Mouse (Mus musculus) neural tube, embryonic 11.5 days (tissue): ENCODE results near the gene Zfp710. TPM values are rescaled to one million over a fixed set of nuclear protein-coding genes. Genes with fewer than 3 reads are reported as not detected.
"Not testable (repeated sequence)": the region's sequence is repeated elsewhere in the genome, so short reads cannot be mapped to it uniquely, and the experiment has no call there.

Experiments used
- ATAC-seq: fragments of 200-750 bp; cut with Nextera tagmentation; 2 replicates; pipeline ENCODE4 v1.8.0; 2017; ENCODE audit warnings: moderate number of reproducible peaks, mild to moderate bottlenecking, moderate TSS enrichment, moderate library complexity; ENCODE audit not compliant: insufficient read depth, low FRiP score, low TSS enrichment
- DNase-seq: peaks from one replicate; pipeline ENCODE4 v3.0.0-alpha.2; 2015; ENCODE audit warnings: low spot score
- H3K27ac ChIP-seq: fragments of 300-500 bp; sonication (generic); 2 replicates; pipeline ENCODE4 v1.5.1; 2014; ENCODE audit warnings: low read depth, mild to moderate bottlenecking, low read length
- H3K27me3 ChIP-seq: fragments of 300-500 bp; sonication (generic); 2 replicates; pipeline ENCODE4 v1.6.1; 2014; ENCODE audit warnings: mild to moderate bottlenecking, low read length, mixed read lengths; ENCODE audit not compliant: control insufficient read depth, insufficient read depth
- H3K36me3 ChIP-seq: fragments of 300-500 bp; sonication (generic); 2 replicates; pipeline ENCODE4 v1.6.1; 2014; ENCODE audit warnings: mild to moderate bottlenecking, low read length, moderate library complexity, mixed read lengths; ENCODE audit not compliant: control insufficient read depth, insufficient read depth
- H3K4me1 ChIP-seq: fragments of 300-500 bp; sonication (generic); 2 replicates; pipeline ENCODE4 v1.6.1; 2014; ENCODE audit warnings: low read length, mixed read lengths; ENCODE audit not compliant: control insufficient read depth, insufficient read depth
- H3K4me2 ChIP-seq: fragments of 300-500 bp; sonication (generic); 2 replicates; pipeline ENCODE4 v1.6.1; 2014; ENCODE audit warnings: low read depth, mild to moderate bottlenecking, moderate library complexity
- H3K4me3 ChIP-seq: fragments of 300-500 bp; sonication (generic); 2 replicates; pipeline ENCODE4 v1.5.1; 2014; ENCODE audit warnings: low read depth, low read length
- H3K9ac ChIP-seq: fragments of 300-500 bp; sonication (generic); 2 replicates; pipeline ENCODE4 v1.6.1; 2014; ENCODE audit warnings: mild to moderate bottlenecking, low read length
- H3K9me3 ChIP-seq: fragments of 300-500 bp; sonication (generic); 2 replicates; pipeline ENCODE4 v1.6.1; 2016; ENCODE audit warnings: low read length; ENCODE audit not compliant: control insufficient read depth
- WGBS: fragments of 180-500 bp; shearing (Covaris S2); extraction: QIAGEN DNeasy Blood & Tissue Kit; methylation state at CpG from one replicate; pipeline ENCODE4 v1.1.7; 2014; 5-methylcytosine and 5-hydroxymethylcytosine counted together
- polyA plus RNA-seq: library from polyadenylated mRNA; unstranded; fragments of >200 nt; fragmentation: Nextera tagmentation; extraction: Ambion mirVana; gene quantifications from 2 replicates; pipeline ENCODE4 v1.2.1, GENCODE M21; 2014

Zfp710 gene
- 21.9 and 24.8 TPM in 2 replicates for polyA plus RNA-seq

DNA sequence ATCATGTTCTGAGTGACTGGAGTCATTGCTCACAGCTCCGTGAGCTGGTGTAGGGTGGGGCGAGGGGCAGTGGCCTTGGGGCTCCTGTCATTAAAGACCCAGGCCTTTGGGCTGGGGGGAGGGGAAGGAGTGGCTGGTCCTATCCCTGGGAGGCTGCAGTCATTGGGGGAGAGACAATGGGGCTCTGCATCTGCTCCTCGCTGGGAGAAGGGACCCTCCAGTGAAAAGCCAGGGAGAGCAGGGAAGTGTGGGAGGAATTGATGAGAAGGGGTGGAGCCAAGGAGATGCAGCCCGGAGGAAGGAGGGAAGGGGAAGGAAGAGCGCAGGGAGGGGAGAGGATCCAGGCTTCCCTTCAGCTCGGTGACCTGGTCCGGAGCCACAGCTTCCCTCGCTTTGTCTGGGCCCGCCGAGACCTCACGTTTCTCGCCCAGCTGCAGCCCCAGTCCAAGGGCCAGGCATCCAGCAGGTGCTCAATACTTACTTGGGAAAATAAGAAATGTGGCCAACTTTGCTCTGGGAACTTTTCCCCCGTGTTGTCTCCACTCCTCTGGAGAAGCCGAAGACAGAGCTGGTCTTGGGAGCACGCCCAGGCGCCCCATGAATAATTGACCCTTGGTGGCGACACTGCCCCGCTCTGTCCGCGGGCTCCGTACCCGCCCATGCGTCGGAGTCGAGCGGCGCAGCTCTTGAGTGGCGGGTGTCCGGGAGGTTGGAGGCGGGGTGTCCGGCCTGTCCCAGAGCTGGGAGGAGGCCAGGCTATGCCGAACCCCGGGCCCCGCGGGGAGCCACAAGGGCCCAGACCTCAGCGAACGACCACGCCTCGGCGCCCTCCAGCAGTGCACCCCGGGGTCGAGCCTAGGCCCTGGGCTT is at the start of gene Zfp710:
Gene Zfp710 (plus strand): TSS at position 294 of the 870 bp plus-strand sequence.
- H3K9ac ChIP-seq, result peak within 1 kb of the TSS; percentile 96
- no peaks in the 10 kb centered on the region for H3K27me3 ChIP-seq
- peak within 1 kb of the TSS; percentile 93 for H3K27ac ChIP-seq
- DNase-seq, result peak; percentile 83
- no peaks in the 10 kb centered on the region for H3K9me3 ChIP-seq
- peak; percentile 91 for ATAC-seq
- no peaks in the 10 kb centered on the region for H3K36me3 ChIP-seq
- peak within 1 kb of the TSS; percentile 78 for H3K4me2 ChIP-seq
- peaks cover 11% of the 10 kb centered on the region for H3K4me1 ChIP-seq
- H3K4me3 ChIP-seq, result peak within 1 kb of the TSS; percentile 85
- under 1% methylated on average over 38 of the region's 42 CpGs for WGBS

- Histone ChIP-seq H3K4me1 (no peaks in the 10 kb centered on the region), H3K36me3 (no peaks in the 10 kb centered on the region), H3K4me3 (no peak overlapping the region), H3K27me3 (no peaks in the 10 kb centered on the region), H3K27ac (no peak overlapping the region), H3K4me2 (no peak overlapping the region), H3K9ac (no peak overlapping the region), H3K9me3 (no peaks in the 10 kb centered on the region)
- 88% methylated on average over 2 of the region's 2 CpGs for WGBS
- DNase-seq (no peak), ATAC-seq (no peak)
These were observed 49.3 kb upstream of the Zfp710 start for GRCm38 (mm10) chr7:79975316-79975715.

GRCm38 (mm10) chr7:79986717-79987116 is 37.9 kb upstream of the Zfp710 start:
- Histone ChIP-seq H3K27ac (no peak overlapping the region), H3K27me3 (no peaks in the 10 kb centered on the region), H3K4me1 (no peaks in the 10 kb centered on the region), H3K4me2 (no peak overlapping the region), H3K4me3 (no peak overlapping the region), H3K36me3 (no peaks in the 10 kb centered on the region), H3K9me3 (no peaks in the 10 kb centered on the region), H3K9ac (no peak overlapping the region)
- DNase-seq, result no peak
- 84% methylated on average over 7 of the region's 7 CpGs for WGBS
- ATAC-seq, result no peak

DNA sequence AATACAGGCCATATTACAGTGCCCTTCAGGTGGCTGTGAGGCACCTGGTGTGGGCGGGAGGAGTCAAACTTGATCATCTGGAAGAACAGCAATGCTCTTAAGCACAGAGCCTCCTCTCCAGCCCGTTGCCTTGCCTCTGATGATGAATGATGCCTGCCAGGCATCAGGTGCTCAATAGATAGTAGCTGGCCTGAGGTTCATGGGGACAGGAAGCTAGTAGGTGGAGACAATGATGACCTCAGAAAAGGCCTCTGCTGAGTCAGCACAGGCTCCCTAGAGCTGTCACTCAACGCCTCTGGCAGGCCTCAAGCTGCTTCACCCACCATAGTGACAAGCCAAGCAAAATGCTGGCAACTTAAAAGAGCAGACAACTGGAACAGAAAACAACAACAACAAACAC is 36.9 kb upstream of the Zfp710 start:
- H3K4me3 ChIP-seq, result no peak overlapping the region
- DNase-seq, result no peak
- H3K4me2 ChIP-seq, result no peak overlapping the region
- no peak overlapping the region for H3K9ac ChIP-seq
- no peak overlapping the region for H3K27ac ChIP-seq
- H3K36me3 ChIP-seq, result no peaks in the 10 kb centered on the region
- no peaks in the 10 kb centered on the region for H3K27me3 ChIP-seq
- H3K9me3 ChIP-seq, result no peaks in the 10 kb centered on the region
- WGBS, result 64% methylated on average over 3 of the region's 3 CpGs
- H3K4me1 ChIP-seq, result no peaks in the 10 kb centered on the region
- ATAC-seq, result no peak

DNA sequence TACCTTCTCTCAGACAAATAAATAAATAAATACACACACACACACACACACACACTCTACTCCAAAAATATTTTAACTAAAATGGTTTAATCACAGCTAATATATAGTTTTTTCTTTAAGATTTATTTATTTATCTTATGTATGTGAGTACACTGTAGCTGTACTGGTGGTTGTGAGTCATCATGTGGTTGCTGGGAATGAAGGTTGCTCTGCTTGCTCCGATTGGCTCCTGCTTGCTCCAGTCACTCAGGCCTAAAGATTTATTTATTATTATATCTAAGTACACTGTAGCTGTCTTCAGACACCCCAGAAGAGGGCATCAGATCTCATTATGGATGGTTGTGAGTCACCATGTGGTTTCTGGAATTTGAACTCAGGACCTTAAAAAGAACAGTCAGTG is 36.1 kb upstream of the Zfp710 start:
- H3K9ac ChIP-seq, H3K4me3 ChIP-seq, DNase-seq, H3K4me1 ChIP-seq, H3K27me3 ChIP-seq, H3K9me3 ChIP-seq, H3K36me3 ChIP-seq, H3K27ac ChIP-seq, ATAC-seq, H3K4me2 ChIP-seq: not testable (repeated sequence)
- 89% methylated on average over 1 of the region's 1 CpGs for WGBS

DNA sequence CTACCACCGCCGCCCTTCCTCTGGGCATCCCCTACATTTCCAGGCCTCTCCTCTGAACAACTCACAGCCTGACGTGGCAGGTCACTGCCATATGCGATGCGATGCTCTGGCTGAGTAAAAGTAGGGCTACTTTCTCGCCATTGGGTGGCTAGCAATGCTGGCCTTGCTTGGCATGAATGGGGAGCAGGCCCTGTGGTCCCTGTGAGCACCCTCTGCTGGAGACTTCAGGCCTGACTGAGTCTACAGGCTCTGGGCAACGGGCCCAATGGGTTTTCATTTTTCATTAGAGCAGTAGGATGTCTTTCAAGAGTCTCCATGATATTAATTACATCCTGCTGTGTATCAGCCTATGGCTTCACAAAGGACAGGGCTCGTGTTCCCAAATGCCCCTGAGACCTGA is 30.1 kb upstream of the Zfp710 start:
- no peaks in the 10 kb centered on the region for H3K9me3 ChIP-seq
- no peaks in the 10 kb centered on the region for H3K36me3 ChIP-seq
- H3K9ac ChIP-seq, result no peak overlapping the region
- DNase-seq (peak; percentile 31), ATAC-seq (no peak)
- 30% methylated on average over 8 of the region's 8 CpGs for WGBS
- H3K27me3 ChIP-seq, result no peaks in the 10 kb centered on the region
- H3K4me3 ChIP-seq, result no peak overlapping the region
- no peak overlapping the region for H3K4me2 ChIP-seq
- H3K4me1 ChIP-seq, result no peaks in the 10 kb centered on the region
- no peak overlapping the region for H3K27ac ChIP-seq

DNA sequence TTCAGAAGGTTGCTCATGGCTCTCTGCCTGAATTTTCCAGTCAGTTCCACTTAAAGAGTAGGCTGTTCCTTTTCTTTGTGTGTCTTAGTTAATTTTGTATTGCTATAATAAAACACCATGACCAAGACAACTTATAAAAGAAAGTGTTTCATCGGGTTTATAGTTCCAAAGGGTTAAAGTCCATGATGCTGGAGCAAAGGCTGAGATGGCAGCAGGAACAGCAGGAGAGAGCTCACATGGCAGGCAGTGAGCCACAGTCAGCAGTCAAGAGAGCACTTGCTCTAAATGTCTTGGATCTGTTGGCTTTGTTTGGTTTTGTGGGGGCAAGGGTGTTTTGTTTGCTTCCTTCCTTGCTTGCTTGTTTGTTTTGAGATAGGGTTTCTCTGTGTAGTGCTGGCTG is 26.9 kb upstream of the Zfp710 start:
- H3K9ac ChIP-seq, result no peak overlapping the region
- WGBS, result 86% methylated on average over 1 of the region's 1 CpGs
- ATAC-seq, result no peak
- H3K4me3 ChIP-seq, result no peak overlapping the region
- H3K27me3 ChIP-seq, result no peaks in the 10 kb centered on the region
- H3K4me1 ChIP-seq, result no peaks in the 10 kb centered on the region
- H3K4me2 ChIP-seq, result no peak overlapping the region
- H3K9me3 ChIP-seq, result no peaks in the 10 kb centered on the region
- H3K27ac ChIP-seq, result no peak overlapping the region
- no peaks in the 10 kb centered on the region for H3K36me3 ChIP-seq
- DNase-seq, result no peak

- no peak overlapping the region for H3K9ac ChIP-seq
- ATAC-seq, result no peak
- whole genome bisulfite sequencing, result 83% methylated on average over 11 of the region's 11 CpGs
These were observed 22.1 kb upstream of the Zfp710 start for GRCm38 (mm10) chr7:80002353-80003055.

More at GRCm38 (mm10) chr7:80002353-80003055, 22.1 kb upstream of the Zfp710 start:
- Histone ChIP-seq H3K36me3 (no peaks in the 10 kb centered on the region), H3K4me2 (no peak overlapping the region), H3K27ac (no peak overlapping the region), H3K9me3 (no peaks in the 10 kb centered on the region), H3K4me3 (no peak overlapping the region), H3K27me3 (no peaks in the 10 kb centered on the region), H3K4me1 (no peaks in the 10 kb centered on the region)
- DNase-seq, result no peak
